Mouse (Mus musculus) MEL (cell line): ENCODE data around the gene A730071L15Rik. TPM values are rescaled to one million over a fixed set of nuclear protein-coding genes. Genes with fewer than 3 reads are reported as not detected.

Experiments
- DNase-seq: peaks from one replicate; pipeline ENCODE4 v3.0.0; 2011; ENCODE audit warnings: low read depth, low spot score
- H3K27ac ChIP-seq: 2 replicates; pipeline ENCODE4 v1.5.1; 2012; ENCODE audit warnings: low read depth, mild to moderate bottlenecking, control low read depth, low read length, moderate library complexity; ENCODE audit not compliant: control insufficient read depth
- H3K27me3 ChIP-seq, 2 experiments: fragments of 150-350 bp in 1 of 2; sonication (generic) in 1 of 2; 2 replicates each; pipeline ENCODE4 v1.6.1; 2012; ENCODE audit warnings: low read length in 2 of 2, mild to moderate bottlenecking in 2 of 2, improper control_type of control experiment in 1 of 2, moderate library complexity in 1 of 2; ENCODE audit not compliant: insufficient read depth in 2 of 2, control insufficient read depth in 1 of 2
- H3K36me3 ChIP-seq, 2 experiments: 2 replicates each; pipeline ENCODE4 v1.6.1; 2012 to 2014; ENCODE audit warnings: low read length in 2 of 2, improper control_type of control experiment in 1 of 2, inconsistent platforms in 1 of 2, mild to moderate bottlenecking in 1 of 2; ENCODE audit not compliant: insufficient read depth in 2 of 2, control insufficient read depth in 1 of 2
- H3K4me1 ChIP-seq, 2 experiments: fragments of 150-350 bp in 1 of 2; sonication (generic) in 1 of 2; 2 replicates each; pipeline ENCODE4 v1.6.1; 2012; ENCODE audit warnings: low read length in 2 of 2, improper control_type of control experiment in 1 of 2, mild to moderate bottlenecking in 1 of 2; ENCODE audit not compliant: insufficient read depth in 2 of 2, control insufficient read depth in 1 of 2
- H3K4me3 ChIP-seq, 2 experiments: fragments of 150-350 bp in 1 of 2; sonication (generic) in 1 of 2; 2 replicates each; pipeline ENCODE4 v1.5.1; 2012; ENCODE audit warnings: low read depth in 2 of 2, low read length in 2 of 2, mild to moderate bottlenecking in 2 of 2, moderate library complexity in 2 of 2, control low read depth in 1 of 2, improper control_type of control experiment in 1 of 2; ENCODE audit not compliant: control insufficient read depth in 1 of 2, insufficient read depth in 1 of 2
- H3K79me2 ChIP-seq: 2 replicates; pipeline ENCODE4 v1.6.1; 2012; ENCODE audit warnings: mild to moderate bottlenecking, low read length, moderate library complexity; ENCODE audit not compliant: control insufficient read depth, poor library complexity, insufficient read depth
- H3K9ac ChIP-seq: 2 replicates; pipeline ENCODE4 v1.6.1; 2012; ENCODE audit warnings: low read depth, mild to moderate bottlenecking, control low read depth, low read length, moderate library complexity; ENCODE audit not compliant: control insufficient read depth, poor library complexity, severe bottlenecking
- H3K9me3 ChIP-seq: fragments of 150-350 bp; sonication (generic); replicated peaks from 2 replicates; pipeline ENCODE4 v1.6.1; 2012; ENCODE audit warnings: mild to moderate bottlenecking, low read length, improper control_type of control experiment, moderate library complexity; ENCODE audit not compliant: insufficient read depth
- CHD2 ChIP-seq: IDR thresholded peaks from 2 replicates; pipeline ENCODE4 v1.6.1; 2011; ENCODE audit warnings: low read length, improper control_type of control experiment
- CTCF ChIP-seq, 3 experiments: IDR thresholded peaks in 2 of 3; conservative IDR thresholded peaks in 1 of 3; 2 replicates each; pipeline ENCODE4 v1.5.1; 2011 to 2012; ENCODE audit warnings: low read length in 3 of 3, low read depth in 2 of 3, mild to moderate bottlenecking in 2 of 3, improper control_type of control experiment in 1 of 3, inconsistent platforms in 1 of 3, mixed read lengths in 1 of 3, moderate library complexity in 1 of 3; ENCODE audit not compliant: control insufficient read depth in 1 of 3, insufficient read depth in 1 of 3, poor library complexity in 1 of 3, severe bottlenecking in 1 of 3
- EP300 ChIP-seq, 2 experiments: IDR thresholded peaks; 2 replicates each; pipeline ENCODE4 v1.6.1; 2011; ENCODE audit warnings: improper control_type of control experiment in 2 of 2, low read length in 2 of 2, low read depth in 1 of 2, mild to moderate bottlenecking in 1 of 2
- GABPA ChIP-seq: IDR thresholded peaks from 2 replicates; pipeline ENCODE4 v1.6.1; 2012; ENCODE audit warnings: low read depth, mild to moderate bottlenecking, inconsistent platforms, low read length, improper control_type of control experiment, moderate library complexity
- JUND ChIP-seq: IDR thresholded peaks from 2 replicates; pipeline ENCODE4 v1.6.1; 2011; ENCODE audit warnings: low read depth, mild to moderate bottlenecking, improper control_type of control experiment, low read length
- KAT2A ChIP-seq: conservative IDR thresholded peaks from 2 replicates; pipeline ENCODE4 v1.6.1; 2012; ENCODE audit warnings: low read depth, low read length, improper control_type of control experiment, inconsistent platforms
- MAFK ChIP-seq: IDR thresholded peaks from 2 replicates; pipeline ENCODE4 v1.6.1; 2011; ENCODE audit warnings: low read depth, mild to moderate bottlenecking, low read length, improper control_type of control experiment, borderline replicate concordance
- MAZ ChIP-seq: IDR thresholded peaks from 2 replicates; pipeline ENCODE4 v1.6.1; 2012; ENCODE audit warnings: low read depth, mild to moderate bottlenecking, inconsistent platforms, low read length, improper control_type of control experiment
- MXI1 ChIP-seq: IDR thresholded peaks from 2 replicates; pipeline ENCODE4 v1.6.1; 2011; ENCODE audit warnings: mild to moderate bottlenecking, low read depth, low read length, improper control_type of control experiment
- MYC ChIP-seq: IDR thresholded peaks from 2 replicates; pipeline ENCODE4 v1.6.1; 2011; ENCODE audit warnings: low read depth, mild to moderate bottlenecking, low read length, improper control_type of control experiment, moderate library complexity
- NRF1 ChIP-seq: IDR thresholded peaks from 2 replicates; pipeline ENCODE4 v1.6.1; 2014; ENCODE audit warnings: low read depth, mild to moderate bottlenecking, inconsistent platforms, low read length, improper control_type of control experiment, moderate library complexity; ENCODE audit not compliant: poor library complexity, insufficient read depth, severe bottlenecking
- POLR2A ChIP-seq, 2 experiments: IDR thresholded peaks; 2 replicates each; pipeline ENCODE4 v1.6.1; 2011 to 2012; ENCODE audit warnings: low read length in 2 of 2, mild to moderate bottlenecking in 2 of 2, control low read depth in 1 of 2, improper control_type of control experiment in 1 of 2, low read depth in 1 of 2, moderate library complexity in 1 of 2; ENCODE audit not compliant: control insufficient read depth in 1 of 2, insufficient read depth in 1 of 2, poor library complexity in 1 of 2
- POLR2AphosphoS5 ChIP-seq: IDR thresholded peaks from 2 replicates; pipeline ENCODE4 v1.6.1; 2012; ENCODE audit warnings: low read depth, borderline replicate concordance, mild to moderate bottlenecking, inconsistent platforms, low read length, moderate library complexity, mixed read lengths
- RCOR1 ChIP-seq: IDR thresholded peaks from 2 replicates; pipeline ENCODE4 v1.6.1; 2012; ENCODE audit warnings: low read depth, mild to moderate bottlenecking, inconsistent platforms, low read length, improper control_type of control experiment
- TAL1 ChIP-seq: IDR thresholded peaks from 2 replicates; pipeline ENCODE4 v1.6.1; 2012; ENCODE audit warnings: mild to moderate bottlenecking, inconsistent platforms, low read length, moderate library complexity, mixed read lengths
- UBTF ChIP-seq: IDR thresholded peaks from 2 replicates; pipeline ENCODE4 v1.6.1; 2012; ENCODE audit warnings: low read depth, mild to moderate bottlenecking, inconsistent platforms, low read length, improper control_type of control experiment, moderate library complexity, borderline replicate concordance; ENCODE audit not compliant: insufficient read depth
- USF1 ChIP-seq: IDR thresholded peaks from 2 replicates; pipeline ENCODE4 v1.6.1; 2014; ENCODE audit warnings: low read depth, mild to moderate bottlenecking, inconsistent platforms, low read length, improper control_type of control experiment, moderate library complexity
- USF2 ChIP-seq, 2 experiments: IDR thresholded peaks; 2 replicates each; pipeline ENCODE4 v1.6.1; 2011 to 2012; ENCODE audit warnings: improper control_type of control experiment in 2 of 2, low read length in 2 of 2, borderline replicate concordance in 1 of 2, inconsistent platforms in 1 of 2, low read depth in 1 of 2, mild to moderate bottlenecking in 1 of 2; ENCODE audit not compliant: insufficient read depth in 1 of 2
- ZC3H11A ChIP-seq: IDR thresholded peaks from 2 replicates; pipeline ENCODE4 v1.6.1; 2012; ENCODE audit warnings: low read depth, mild to moderate bottlenecking, inconsistent platforms, low read length, improper control_type of control experiment
- polyA plus RNA-seq, 2 experiments: library from polyadenylated mRNA; stranded (reverse) in 1 of 2; unstranded in 1 of 2; fragments of >175 nt in 1 of 2; fragments of >200 nt in 1 of 2; gene quantifications; 2 replicates each; pipeline versions ENCODE4 v1.2.1 to v1.2.4; 2012; ENCODE audit warnings: low replicate concordance in 2 of 2, low read depth in 1 of 2; ENCODE audit not compliant: insufficient read length in 2 of 2, insufficient read depth in 1 of 2, missing spikeins in 1 of 2
- total RNA-seq: library from RNA; depleted of rRNA; stranded (reverse); fragments of 300-350 nt; gene quantifications from 2 replicates; pipeline ENCODE4 v1.2.3, GENCODE M21; 2012

Gene A730071L15Rik
- total and polyA plus RNA-seq, 3 experiments: 0.13 to 0.46 TPM; not detected in 1

DNA sequence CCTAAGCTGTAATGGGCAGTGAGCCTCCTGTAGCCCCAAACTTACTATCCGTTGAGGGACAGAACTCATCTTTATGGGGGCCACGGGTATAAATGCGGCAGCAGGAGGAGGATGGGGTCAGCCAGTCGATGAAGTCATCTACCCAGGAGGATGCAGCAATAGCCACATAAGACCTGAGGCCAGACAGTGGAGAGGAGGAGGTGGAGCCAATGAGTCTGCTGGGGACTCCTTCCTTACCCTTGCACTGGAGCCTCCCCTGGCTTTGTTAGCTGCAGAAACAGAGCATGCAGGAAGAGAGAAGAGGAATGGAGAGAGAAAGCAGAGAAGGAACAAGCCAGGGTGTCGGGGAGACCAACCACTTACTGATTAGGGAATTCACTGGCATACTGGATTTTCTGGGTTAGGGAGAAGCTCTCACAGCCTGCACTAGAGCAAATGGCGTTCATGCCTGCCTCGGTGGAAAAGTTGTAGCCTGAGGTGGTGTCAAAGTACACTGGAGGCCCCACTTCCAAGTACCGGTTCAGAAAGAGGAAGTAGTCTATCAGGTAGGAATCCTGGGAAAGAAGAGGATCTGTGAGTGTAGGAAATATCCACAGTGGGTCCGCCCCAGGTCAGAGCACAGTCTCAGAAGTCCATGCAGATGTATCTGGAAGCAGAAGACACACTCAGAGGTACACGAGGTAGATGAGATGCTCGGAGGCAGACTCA, 18.5 kb downstream of the A730071L15Rik start:
- no peaks in the 10 kb centered on the region for H3K9me3 ChIP-seq
- no peaks in the 10 kb centered on the region for H3K79me2 ChIP-seq

DNA sequence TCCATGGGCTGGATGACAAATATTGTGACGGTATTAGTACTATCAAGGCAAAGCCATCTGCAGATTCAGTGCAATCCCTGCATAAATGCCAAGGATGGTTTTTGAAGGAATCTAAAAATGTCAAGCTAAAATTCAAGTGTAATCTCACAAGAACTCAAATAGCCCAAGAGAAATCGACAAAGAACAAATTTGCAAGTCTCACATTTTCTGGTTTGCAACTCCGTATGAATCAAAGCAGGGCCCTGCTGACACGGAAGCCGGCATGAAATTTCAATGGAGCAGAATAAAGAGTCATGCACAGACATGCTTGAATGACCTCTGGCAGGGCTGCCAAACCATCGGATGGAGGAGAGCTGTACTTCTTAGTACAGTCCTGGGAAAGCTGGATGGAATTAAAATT, 20.1 kb downstream of the A730071L15Rik start:
- no peak for TF ChIP-seq TAL1
- TF ChIP-seq JUND: no peak
- no peak for TF ChIP-seq USF1
- no peak for TF ChIP-seq KAT2A
- no peak for TF ChIP-seq USF2 (IDR thresholded peaks at IDR 0.05; ENCODE audit: borderline replicate concordance in 1 of 2, insufficient read depth in 1 of 2, low read depth in 1 of 2, low read length in 2 of 2)
- no peak for TF ChIP-seq MAZ
- TF ChIP-seq POLR2A (IDR thresholded peaks at IDR 0.05; ENCODE audit: control insufficient read depth in 1 of 2, insufficient read depth in 1 of 2, low read depth in 1 of 2, low read length in 2 of 2, poor library complexity in 1 of 2): no peak
- no peak for TF ChIP-seq ZC3H11A
- no peak for TF ChIP-seq MYC
- H3K27ac ChIP-seq: no peak overlapping the region
- no peaks in the 10 kb centered on the region for H3K9me3 ChIP-seq
- no peak for DNase-seq
- peaks cover under 1 to 2% of the 10 kb centered on the region in 2 experiments; a peak in 2 of 4 replicates for H3K27me3 ChIP-seq
- no peaks in the 10 kb centered on the region for H3K4me1 ChIP-seq
- H3K36me3 ChIP-seq: no peaks in the 10 kb centered on the region
- H3K4me3 ChIP-seq: no peak overlapping the region
- H3K79me2 ChIP-seq: no peaks in the 10 kb centered on the region
- H3K9ac ChIP-seq: no peak overlapping the region

More for the DNA sequence above, 18.5 kb downstream of the A730071L15Rik start:
- H3K4me1 ChIP-seq: no peaks in the 10 kb centered on the region
- H3K9ac ChIP-seq: no peak overlapping the region
- no peak overlapping the region for H3K27ac ChIP-seq
- H3K27me3 ChIP-seq: peaks cover 0 to 1% of the 10 kb centered on the region in 2 experiments; a peak in 1 of 4 replicates
- no peak for DNase-seq
- TF ChIP-seq RCOR1 (no peak), CHD2 (no peak), MXI1 (no peak), GABPA (no peak), JUND (no peak), MAFK (no peak)
- no peak overlapping the region for H3K4me3 ChIP-seq
- no peaks in the 10 kb centered on the region for H3K36me3 ChIP-seq

DNA sequence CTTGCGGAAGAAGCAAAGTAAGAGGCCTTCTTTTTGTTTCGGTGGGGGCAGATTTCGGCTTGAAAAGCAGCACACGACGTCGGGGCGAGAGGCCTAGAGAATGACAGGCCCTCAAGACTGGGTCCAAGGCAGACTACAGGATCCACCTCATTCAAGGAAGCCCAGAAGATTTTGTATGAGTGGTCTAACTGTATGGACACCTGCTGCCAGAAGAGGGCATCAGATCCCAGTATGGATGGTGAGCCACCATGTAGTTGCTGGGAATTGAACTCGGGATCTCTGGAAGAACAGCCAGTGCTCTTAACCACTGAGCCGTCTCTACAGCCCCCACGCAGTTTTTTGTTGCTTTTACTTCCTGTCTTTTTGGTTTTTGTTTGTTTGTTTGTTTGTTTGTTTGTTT, 22.4 kb downstream of the A730071L15Rik start:
- H3K9me3 ChIP-seq: no peaks in the 10 kb centered on the region
- no peaks in the 10 kb centered on the region for H3K79me2 ChIP-seq
- no peak overlapping the region for H3K4me3 ChIP-seq
- H3K4me1 ChIP-seq: no peaks in the 10 kb centered on the region
- peaks cover 7 to 18% of the 10 kb centered on the region in 2 experiments for H3K27me3 ChIP-seq
- H3K36me3 ChIP-seq: no peaks in the 10 kb centered on the region
- no peak overlapping the region for H3K27ac ChIP-seq
- TF ChIP-seq UBTF (no peak), EP300 (IDR thresholded peaks at IDR 0.05; ENCODE audit: low read depth in 1 of 2, low read length in 2 of 2) (no peak), NRF1 (no peak), CTCF (IDR thresholded peaks at IDR 0.05 in 2 of 3, conservative IDR thresholded peaks at IDR 0.05 in 1 of 3; ENCODE audit: control insufficient read depth in 1 of 3, insufficient read depth in 1 of 3, low read depth in 2 of 3, low read length in 3 of 3, poor library complexity in 1 of 3, severe bottlenecking in 1 of 3) (peak in 1 of 3 experiments; percentile 12; a peak in 1 of 6 replicates), POLR2AphosphoS5 (no peak)
- no peak for DNase-seq
- no peak overlapping the region for H3K9ac ChIP-seq
